Mouse (Mus musculus): ENCODE measurements around the gene Ccdc180.

- TF ChIP-seq CTCF (IDR thresholded peaks at IDR 0.05; ENCODE audit: control insufficient read depth, insufficient read depth, insufficient replicate concordance, low read depth, low read length): no peak
- TF ChIP-seq POLR2A (IDR thresholded peaks at IDR 0.05; ENCODE audit: control insufficient read depth, low read depth, low read length): no peak
Measured at GRCm38 (mm10) chr4:45898413-45898812, 8.3 kb downstream of the Ccdc180 start.
